Mouse (Mus musculus) brain, embryonic 14.5 days (tissue): ENCODE results near the gene Cish.

Experiments
- CTCF ChIP-seq: fragments of 200-500 bp; IDR thresholded peaks from 2 replicates; pipeline ENCODE4 v1.5.1; 2012; ENCODE audit warnings: inconsistent platforms, mild to moderate bottlenecking, moderate library complexity, borderline replicate concordance; ENCODE audit not compliant: insufficient read depth, insufficient read length; ENCODE audit errors: extremely low read depth
- POLR2A ChIP-seq: fragments of 200-500 bp; IDR thresholded peaks from 2 replicates; pipeline ENCODE4 v1.6.1; 2012; ENCODE audit warnings: mild to moderate bottlenecking, inconsistent platforms, borderline replicate concordance; ENCODE audit not compliant: poor library complexity, insufficient read depth, insufficient read length, severe bottlenecking; ENCODE audit errors: extremely low read depth

DNA sequence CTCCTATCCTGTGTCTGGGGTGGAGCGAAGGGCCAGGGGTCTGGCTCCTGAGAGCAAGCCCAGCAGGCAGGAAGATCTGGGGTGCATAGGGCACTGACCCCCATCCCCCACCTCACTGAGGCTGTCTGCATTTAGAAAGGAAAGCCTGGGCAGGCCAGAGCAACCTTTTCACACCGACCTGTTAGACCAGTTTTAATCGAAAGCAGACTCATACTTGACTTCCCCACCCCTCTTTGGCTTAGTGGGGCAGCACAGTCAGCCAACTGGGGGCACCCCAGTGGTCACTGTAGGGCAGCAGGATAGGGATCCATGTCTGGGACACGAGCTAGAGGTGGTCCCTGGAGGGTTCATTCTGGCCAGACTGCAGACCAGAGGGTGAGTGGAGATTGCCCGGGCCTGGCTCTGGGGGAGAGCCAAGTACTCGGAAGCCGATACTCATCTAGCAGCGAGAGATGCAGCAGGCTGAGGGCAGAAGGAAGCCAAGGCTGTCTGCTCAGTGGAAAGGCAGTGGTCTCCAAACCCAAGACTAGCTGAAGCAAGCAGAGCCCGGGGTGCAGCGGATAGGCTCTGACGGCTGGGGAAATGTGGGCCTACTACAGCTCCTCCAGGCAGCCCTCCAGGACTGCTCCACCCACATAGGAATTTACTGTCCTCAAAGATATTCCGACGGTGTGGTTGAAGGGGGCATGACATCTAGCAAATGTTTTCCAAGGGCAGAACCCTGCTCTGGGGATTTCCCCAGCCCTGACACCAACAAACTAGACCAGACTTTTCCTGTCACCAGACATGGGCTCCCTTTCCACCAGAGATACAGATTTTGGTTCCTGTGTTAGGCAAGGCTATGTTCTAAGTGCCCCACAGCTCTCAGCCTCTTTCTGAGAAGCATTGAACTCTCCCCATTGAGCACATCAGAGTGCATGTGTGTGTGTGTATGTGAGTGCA, 10.0 kb downstream of the Cish start:
- TF ChIP-seq POLR2A (no peak), CTCF (no peak)
